Comparison of ENCODE assay signal across 8 mouse cellular contexts in genomic region chr12:83487476-83487991, GRCm38 (mm10). TPM values are rescaled to one million over a fixed set of nuclear protein-coding genes. Genes with fewer than 3 reads are reported as not detected.
DNase-seq lines count a peak whose midpoint lies in the region; ATAC-seq and TF ChIP-seq lines count a peak whose summit lies in the region.

Gene Dpf3 (minus strand): TSS chr12:83487716.

- peaks cover 60% of the 10 kb centered on the region for H3K27me3 ChIP-seq in hindbrain, embryonic 10.5 days (ENCODE audit: insufficient read depth, poor library complexity, severe bottlenecking)
- H3K27me3 ChIP-seq in lung, postnatal 0 days (replicated peaks; ENCODE audit: insufficient read depth, low read length) = peaks cover 10% of the 10 kb centered on the region; the same call in 1 of the 2 replicates

- WGBS in hindbrain, embryonic 10.5 days = 0% methylated on average over 31 of the region's 31 CpGs
- WGBS in lung, postnatal 0 days = under 1% methylated on average over 31 of the region's 31 CpGs

- no peak for TF ChIP-seq EP300 in lung, postnatal 0 days (IDR thresholded peaks at IDR 0.05)

- peak; percentile 99 for ATAC-seq in lung, postnatal 0 days

- H3K27ac ChIP-seq in hindbrain, embryonic 10.5 days = peak within 1 kb of the TSS; percentile 86
- peak within 1 kb of the TSS; percentile 38; the same call in 1 of the 2 replicates for H3K27ac ChIP-seq in lung, postnatal 0 days (ENCODE audit: low read length)

- DNase-seq in MEL-GATA-1-ER (ENCODE audit: extremely low read depth, low read depth) = peak; percentile 96
- DNase-seq in cerebellum, adult 8-10 months = peak; percentile 100
- peak; percentile 95 for DNase-seq in forelimb bud, embryonic 11.5 days (ENCODE audit: low read depth, low spot score)
- peak; percentile 98 for DNase-seq in hindbrain, embryonic 10.5 days (ENCODE audit: low spot score)
- DNase-seq in layer of hippocampus, adult 9-11 months = peak; percentile 95
- DNase-seq in lung, postnatal 0 days (ENCODE audit: low spot score) = peak; percentile 98
- peak; percentile 99 for DNase-seq in ovary, postnatal 14 days (ENCODE audit: low spot score)
- DNase-seq in thymus, postnatal 14 days = peak; percentile 87

- H3K4me2 ChIP-seq in lung, postnatal 0 days (replicated peaks; ENCODE audit: low read depth, low read length) = peak within 1 kb of the TSS; percentile 100

- H3K9ac ChIP-seq in lung, postnatal 0 days (replicated peaks; ENCODE audit: low read depth) = peak within 1 kb of the TSS; percentile 8

- H3K9me3 ChIP-seq in hindbrain, embryonic 10.5 days = peaks cover 7% of the 10 kb centered on the region; the same call in 1 of the 2 replicates
- H3K9me3 ChIP-seq in lung, postnatal 0 days (ENCODE audit: low read length) = no peaks in the 10 kb centered on the region

- peaks cover 39% of the 10 kb centered on the region for H3K4me1 ChIP-seq in hindbrain, embryonic 10.5 days (replicated peaks)
- peaks cover 9% of the 10 kb centered on the region for H3K4me1 ChIP-seq in lung, postnatal 0 days (ENCODE audit: insufficient read depth, low read depth, low read length)

- TF ChIP-seq CTCF in lung, postnatal 0 days (IDR thresholded peaks at IDR 0.05) = no peak

- H3K36me3 ChIP-seq in hindbrain, embryonic 10.5 days = no peaks in the 10 kb centered on the region
- no peaks in the 10 kb centered on the region for H3K36me3 ChIP-seq in lung, postnatal 0 days (ENCODE audit: insufficient read depth, low read length)

- H3K4me3 ChIP-seq in hindbrain, embryonic 10.5 days = peak within 1 kb of the TSS; percentile 75
- peak within 1 kb of the TSS; percentile 71 for H3K4me3 ChIP-seq in lung, postnatal 0 days (ENCODE audit: low read depth, low read length)

RNA-seq across cellular contexts. Expression of gene Dpf3, which starts in this region (rescaled TPM):
- 5.3 and 10.5 TPM in 2 replicates for polyA plus RNA-seq in hindbrain, embryonic 10.5 days (2016; fragmentation: Nextera tagmentation; extraction: Ambion mirVana)
- 1.4 TPM in 2 replicates for polyA plus RNA-seq in lung, postnatal 0 days (2015; fragmentation: Nextera tagmentation; extraction: Ambion mirVana)

Comparison
In these comparisons a context has a peak if more than half of its experiments do, and no peak if none do; other contexts are left out.
1. Peak in every context shown above with its lines: DNase-seq, ATAC-seq, H3K4me3 ChIP-seq and H3K27ac ChIP-seq.